Mouse (Mus musculus): ENCODE measurements around the gene Sox14.

- no peak for TF ChIP-seq POLR2A (IDR thresholded peaks at IDR 0.05; ENCODE audit: insufficient read depth, low read depth, low read length)
- no peak for TF ChIP-seq CTCF (IDR thresholded peaks at IDR 0.05; ENCODE audit: insufficient read depth, low read depth, low read length)
Measured at GRCm38 (mm10) chr9:99879311-99879710, 3.3 kb upstream of the Sox14 start.

Data from olfactory bulb, adult 2 months (tissue).